8 mouse cellular contexts compared by ENCODE assay signal in the genomic region with DNA sequence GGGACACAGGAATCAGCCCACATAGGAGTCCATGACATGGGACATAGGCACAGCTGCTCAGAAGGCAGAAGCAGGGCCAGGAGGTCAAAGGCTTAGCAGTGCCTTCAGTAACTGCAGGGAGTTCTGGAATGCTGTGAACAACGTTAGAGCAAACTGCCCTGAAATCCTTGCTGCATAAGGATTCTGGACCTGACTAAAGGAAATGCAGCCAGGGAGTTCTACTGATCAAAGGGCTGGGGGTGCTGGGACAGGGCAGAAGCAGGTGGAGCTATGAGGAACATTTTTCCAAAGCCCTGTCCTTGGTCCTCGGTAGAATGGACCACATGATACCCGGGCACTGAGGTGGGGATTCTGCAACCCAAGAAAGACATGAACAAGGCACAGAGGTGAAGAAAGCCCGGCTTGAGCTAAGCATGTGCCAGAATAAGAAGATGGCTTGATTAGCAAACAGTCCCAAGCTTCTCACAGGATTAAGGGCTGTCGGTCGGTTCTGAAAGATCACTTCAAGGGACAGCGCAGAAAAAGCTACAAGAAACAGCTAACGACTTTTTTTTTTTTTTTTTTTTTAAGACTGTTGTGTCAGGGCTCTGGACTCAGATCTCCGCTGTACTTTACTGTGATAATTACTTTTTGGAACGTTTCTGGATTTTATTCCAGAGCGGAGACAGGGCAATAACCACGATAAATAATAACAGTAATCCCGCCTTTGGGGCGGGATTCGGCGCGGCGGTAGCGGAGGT. TPM values are rescaled to one million over a fixed set of nuclear protein-coding genes. Genes with fewer than 3 reads are reported as not detected.
A peak's percentile ranks its signal among the peaks of the same experiment; 100 is the strongest.
DNase-seq lines count a peak whose midpoint lies in the region; ATAC-seq and TF ChIP-seq lines count a peak whose summit lies in the region.
"Had no signal": no experiment of that assay in that cellular context is flagged by ENCODE, and none has a peak within 500 bp of the region (broad histone marks: within the 10 kb centered on the region; RNA-seq: fewer than 3 reads in every experiment).

No protein-coding gene starts in this region.

- H3K27ac ChIP-seq in embryonic fibroblast, embryonic 13.5 days (ENCODE audit: insufficient read depth, low read length): no peak overlapping the region
- H3K27ac ChIP-seq in kidney, adult 2 months (ENCODE audit: insufficient read depth, low read depth, low read length): peak overlapping the region; percentile 96
- no peak overlapping the region for H3K27ac ChIP-seq in midbrain, embryonic 11.5 days (ENCODE audit: low read depth, low read length)

- 0 out of 2 replicates have a peak, but pooled peaks cover 3% of the 10 kb centered on the region for H3K4me1 ChIP-seq in embryonic fibroblast, embryonic 13.5 days (ENCODE audit: control insufficient read depth, insufficient read depth, low read length)
- H3K4me1 ChIP-seq in kidney, adult 2 months (ENCODE audit: control insufficient read depth, insufficient read depth, low read length): peaks cover 26% of the 10 kb centered on the region
- peaks cover 4% of the 10 kb centered on the region for H3K4me1 ChIP-seq in midbrain, embryonic 11.5 days (ENCODE audit: control insufficient read depth, insufficient read depth, low read length)

- H3K9me3 ChIP-seq in midbrain, embryonic 11.5 days (ENCODE audit: control insufficient read depth, low read length): no peaks in the 10 kb centered on the region

- H3K27me3 ChIP-seq in kidney, adult 2 months (replicated peaks; ENCODE audit: control insufficient read depth, insufficient read depth, low read length): no peaks in the 10 kb centered on the region
- H3K27me3 ChIP-seq in midbrain, embryonic 11.5 days (ENCODE audit: control insufficient read depth, insufficient read depth, low read length): no peaks in the 10 kb centered on the region

- no peak for TF ChIP-seq POLR2A in embryonic fibroblast, embryonic 13.5 days (IDR thresholded peaks at IDR 0.05; ENCODE audit: low read depth, low read length)
- no peak for TF ChIP-seq POLR2A in kidney, adult 2 months (IDR thresholded peaks at IDR 0.05; ENCODE audit: low read depth, low read length)

- peak overlapping the region; percentile 84 for H3K4me2 ChIP-seq in midbrain, embryonic 11.5 days

- no peak for TF ChIP-seq CTCF in embryonic fibroblast, embryonic 13.5 days (IDR thresholded peaks at IDR 0.05; ENCODE audit: borderline replicate concordance, insufficient read depth, low read length)
- TF ChIP-seq CTCF in kidney, adult 2 months (conservative IDR thresholded peaks at IDR 0.05; ENCODE audit: insufficient read depth, insufficient read length, low read depth, low read length): no peak

- ATAC-seq in midbrain, embryonic 11.5 days (ENCODE audit: low FRiP score): 0 out of 2 replicates have a peak, but pooled peaks have one; percentile 4

- peak overlapping the region; percentile 77 for H3K9ac ChIP-seq in midbrain, embryonic 11.5 days (ENCODE audit: low read length)

- H3K36me3 ChIP-seq in kidney, adult 2 months (ENCODE audit: control insufficient read depth, insufficient read depth, low read length): no peaks in the 10 kb centered on the region
- no peaks in the 10 kb centered on the region for H3K36me3 ChIP-seq in midbrain, embryonic 11.5 days (ENCODE audit: control insufficient read depth, insufficient read depth, low read length)

- WGBS in kidney, adult 2 months: under 1% methylated on average over 19 of the region's 19 CpGs
- under 1% methylated on average over 19 of the region's 19 CpGs for WGBS in midbrain, embryonic 11.5 days

- H3K4me3 ChIP-seq in embryonic fibroblast, embryonic 13.5 days (ENCODE audit: insufficient read depth, low read length): peak overlapping the region; percentile 56
- peak overlapping the region; percentile 65 for H3K4me3 ChIP-seq in kidney, adult 2 months (ENCODE audit: insufficient read depth, low read depth, low read length)
- H3K4me3 ChIP-seq in midbrain, embryonic 11.5 days (ENCODE audit: low read depth, low read length): peak overlapping the region; percentile 50

- DNase-seq in right cerebral cortex, adult 18-20 months: peak; percentile 3
- DNase-seq in right cerebral cortex, adult 2 months (ENCODE audit: low spot score in 2 of 2): no peak
- peak; percentile 53 for DNase-seq in kidney, adult 2 months
- peak; percentile 89 for DNase-seq in midbrain, embryonic 11.5 days (ENCODE audit: low spot score, missing footprints)
- no peak for DNase-seq in layer of hippocampus, postnatal 10 days (ENCODE audit: low spot score in 2 of 2)
- no peak for DNase-seq in left cerebral cortex, adult 8-10 months (ENCODE audit: low spot score in 2 of 2)

RNA-seq across cellular contexts. Expression of gene Thnsl2, which starts 0.9 kb away (rescaled TPM):
- 4.4 and 6.1 TPM in 2 replicates for polyA plus RNA-seq in embryonic fibroblast, embryonic 13.5 days (2011; ENCODE audit: insufficient read length, low read depth, missing spikeins)
- polyA plus RNA-seq in kidney, adult 2 months (2012; rRNA removed): 251 and 265 TPM in 2 replicates
- 5.3 and 7.4 TPM in 2 replicates for polyA plus RNA-seq in midbrain, embryonic 11.5 days (2014; fragmentation: Nextera tagmentation; extraction: Ambion mirVana)
- total RNA-seq in layer of hippocampus, postnatal 10 days (2021): 1 to 10 TPM; 3.1 to 5.5 TPM
- 1 to 10 TPM; 4.6 to 9.5 (median 5.5) TPM for total RNA-seq in left cerebral cortex, adult 8-10 months (2022)
- total RNA-seq: neutrophil, adult 5-6 weeks had no signal

RNA-seq across cellular contexts. Expression of gene Fabp1, which starts 56.3 kb away (rescaled TPM):
- not detected in 2 replicates for polyA plus RNA-seq in embryonic fibroblast, embryonic 13.5 days (2011; ENCODE audit: insufficient read length, low read depth, missing spikeins)
- polyA plus RNA-seq in kidney, adult 2 months (2012; rRNA removed): 3.2 and 8.3 TPM in 2 replicates
- polyA plus RNA-seq in midbrain, embryonic 11.5 days (2014; fragmentation: Nextera tagmentation; extraction: Ambion mirVana): not detected in 2 replicates
- total RNA-seq in layer of hippocampus, postnatal 10 days (2021): not detected
- not detected for total RNA-seq in left cerebral cortex, adult 8-10 months (2022)
- total RNA-seq: neutrophil, adult 5-6 weeks had no signal

Comparison
In these comparisons a context has a peak if more than half of its experiments do, and no peak if none do; other contexts are left out.
1. DNase-seq: peak in right cerebral cortex, adult 18-20 months (single experiment), kidney, adult 2 months (single experiment) and midbrain, embryonic 11.5 days (single experiment); none in right cerebral cortex, adult 2 months (0 of 2), layer of hippocampus, postnatal 10 days (0 of 2) and left cerebral cortex, adult 8-10 months (0 of 2).
2. RNA of gene Thnsl2, which starts 0.9 kb away (polyA plus RNA-seq): 251 to 265 TPM in kidney, adult 2 months; 5.3 to 7.4 TPM in midbrain, embryonic 11.5 days and 4.4 to 6.1 TPM in embryonic fibroblast, embryonic 13.5 days; every median in the first group is over 10 times any median in the second.
3. Peak in every context shown above with its lines, with median percentiles within 50 percentile points of each other: H3K4me3 ChIP-seq.